Mouse (Mus musculus): ENCODE data around the gene Emilin1.

DNA sequence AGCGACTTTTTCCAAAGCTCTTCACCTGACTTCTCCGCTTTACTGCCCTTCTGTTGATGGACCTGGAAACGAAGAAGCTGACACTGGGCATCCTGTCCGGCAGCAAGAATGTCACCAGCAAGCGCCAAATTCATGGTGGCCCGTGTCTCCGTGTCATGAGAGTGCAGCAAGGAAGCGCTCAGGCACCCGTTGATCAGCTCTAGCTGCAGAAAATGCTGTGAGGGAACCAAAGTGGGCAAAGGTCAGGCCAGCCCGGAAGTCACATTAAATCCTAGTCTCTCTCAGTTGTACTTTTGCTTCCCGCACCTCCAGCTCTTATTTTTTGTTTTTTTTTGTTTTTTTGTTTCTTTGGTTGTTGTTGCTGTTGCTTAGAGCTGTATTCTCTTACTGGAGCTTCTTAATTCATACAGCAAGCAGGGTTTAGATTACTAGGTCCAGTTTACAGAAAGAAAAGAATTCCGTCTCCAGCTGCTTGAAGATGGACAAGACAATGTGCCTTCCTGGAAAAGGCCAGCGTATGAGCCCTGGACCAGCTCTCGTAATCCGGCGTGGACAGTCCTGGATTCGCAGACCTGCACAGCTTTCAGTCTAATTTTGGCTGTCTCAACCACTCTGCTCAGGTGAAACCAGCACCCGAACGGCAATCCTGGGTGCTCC is 46.1 kb downstream of the Emilin1 start:
- TF ChIP-seq CTCF (IDR thresholded peaks at IDR 0.05; ENCODE audit: control insufficient read depth, insufficient read depth, low read length) = no peak
- no peak for TF ChIP-seq POLR2A (IDR thresholded peaks at IDR 0.05; ENCODE audit: borderline replicate concordance, control insufficient read depth, low read depth, low read length)
